Mouse (Mus musculus) right cerebral cortex, postnatal 14 days (tissue): ENCODE data around the gene Ier3.
A peak's percentile ranks its signal among the peaks of the same experiment; 100 is the strongest.

Experiments used
- DNase-seq: peaks from one replicate; pipeline ENCODE4 v3.0.0; 2022

The Ier3 gene

DNA sequence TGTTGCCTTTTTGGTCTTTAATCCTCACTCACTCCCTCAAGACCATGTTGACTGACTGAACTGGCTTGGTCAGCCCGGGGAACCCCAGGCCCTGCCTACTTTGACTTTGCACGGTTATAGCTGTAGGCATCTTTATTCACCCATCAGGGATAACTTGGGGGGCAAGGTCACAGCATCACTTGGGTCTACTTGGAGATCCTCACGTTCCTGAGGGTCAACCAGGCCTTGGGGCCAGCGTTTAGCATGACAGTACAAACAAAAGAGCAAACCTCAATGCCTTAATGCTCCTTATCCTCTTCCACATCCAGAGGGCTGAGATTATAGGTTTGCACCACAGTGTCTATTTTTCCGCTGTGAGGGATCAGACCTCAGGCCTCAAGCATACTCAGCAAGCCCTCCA lies 9.2 kb upstream of the Ier3 start:
- DNase-seq: no peak

GRCm38 (mm10) chr17:35812736-35813135 lies 8.7 kb upstream of the Ier3 start:
- no peak for DNase-seq

- peak; percentile 67 for DNase-seq
Observed at GRCm38 (mm10) chr17:35813245-35813647, 8.2 kb upstream of the Ier3 start.

DNA sequence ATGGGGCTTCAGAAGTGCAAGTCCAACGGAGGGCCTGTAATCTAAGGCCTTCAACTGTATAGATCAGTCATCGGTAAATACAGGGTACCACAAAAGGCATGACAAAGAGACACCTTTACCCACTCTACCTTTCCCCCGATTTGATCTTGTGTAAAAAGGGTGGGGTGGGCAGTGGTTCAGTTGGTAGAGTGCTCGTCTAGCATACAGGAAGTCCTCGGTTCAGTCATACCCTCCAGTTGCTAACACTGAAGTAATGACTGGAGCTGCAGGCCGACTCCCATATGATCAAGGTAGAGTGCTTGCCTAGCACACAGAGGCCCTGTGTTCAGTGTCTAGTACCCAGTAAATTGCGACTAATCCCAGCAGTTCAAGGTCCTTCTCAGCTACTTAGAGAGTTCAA lies 7.8 kb upstream of the Ier3 start:
- no peak for DNase-seq

DNA sequence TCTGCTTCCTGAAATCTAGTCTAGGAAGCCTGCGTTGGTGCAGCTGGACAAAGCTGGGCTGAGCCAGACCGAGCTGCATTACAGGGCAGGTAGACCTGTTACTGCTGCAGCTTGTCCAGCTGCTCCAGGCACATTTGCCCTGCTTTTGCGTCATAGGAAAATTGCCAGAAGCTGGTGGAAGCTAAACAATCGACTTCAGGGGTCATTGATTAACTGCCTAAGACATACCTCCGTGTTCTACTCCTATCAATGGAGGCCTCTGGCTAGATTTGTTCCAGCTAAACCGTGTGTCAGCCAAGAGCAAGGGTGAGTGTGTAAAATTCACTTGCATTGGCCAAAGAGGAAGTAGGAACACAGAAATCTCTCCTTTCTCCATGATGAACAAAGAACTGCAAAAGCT lies 6.8 kb upstream of the Ier3 start:
- no peak for DNase-seq

GRCm38 (mm10) chr17:35815836-35816235 lies 5.6 kb upstream of the Ier3 start:
- DNase-seq: no peak

DNA sequence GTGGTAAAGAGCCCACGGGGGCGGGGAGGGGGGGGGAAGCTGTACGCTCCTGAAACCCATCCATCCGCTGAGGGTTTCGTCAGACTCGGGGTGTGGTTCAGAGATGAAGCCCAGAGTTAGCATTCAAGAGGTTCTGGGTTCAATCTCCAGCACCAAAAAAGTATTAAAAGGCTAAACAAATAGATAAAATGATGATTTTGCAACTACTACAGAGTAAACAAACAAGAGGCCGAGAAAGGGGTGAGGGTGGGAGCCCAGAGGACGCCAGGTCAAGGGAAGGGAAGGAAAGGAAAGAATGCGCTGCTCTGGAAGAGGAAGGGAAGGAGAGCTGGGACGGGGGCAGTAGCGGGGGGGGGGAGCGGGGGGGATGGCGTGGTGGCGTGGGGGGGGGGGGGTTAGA lies 4.8 kb upstream of the Ier3 start:
- no peak for DNase-seq

- no peak for DNase-seq
Observed at GRCm38 (mm10) chr17:35817226-35817625, 4.3 kb upstream of the Ier3 start.

GRCm38 (mm10) chr17:35820111-35820510 lies 1.4 kb upstream of the Ier3 start:
- no peak for DNase-seq

GRCm38 (mm10) chr17:35822564-35822963 lies 1.1 kb downstream of the Ier3 start:
- DNase-seq: no peak

- peak; percentile 78 for DNase-seq
Observed at GRCm38 (mm10) chr17:35822964-35823937, 1.8 kb downstream of the Ier3 start, which contains the start of gene Flot1. TSS of gene Flot1 (plus strand) at chr17:35823230.

DNA sequence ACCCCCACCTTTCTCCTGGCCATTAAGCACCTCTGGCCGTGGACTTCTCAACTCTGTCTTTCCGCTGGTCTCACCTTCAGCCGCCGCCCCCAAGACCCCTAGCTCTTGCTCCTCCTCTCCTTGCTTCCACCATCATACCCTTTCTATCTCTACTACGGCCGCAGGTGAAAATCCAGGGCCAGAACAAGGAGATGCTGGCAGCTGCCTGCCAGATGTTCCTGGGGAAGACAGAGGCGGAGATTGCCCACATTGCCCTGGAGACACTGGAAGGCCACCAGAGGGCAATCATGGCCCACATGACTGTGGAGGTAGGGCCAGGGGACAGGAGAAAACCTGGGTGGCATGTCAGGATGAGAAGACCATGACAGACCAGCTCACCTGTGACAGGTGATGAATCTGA lies 2.9 kb downstream of the Ier3 start:
- DNase-seq: no peak

GRCm38 (mm10) chr17:35825109-35825850 lies 3.8 kb downstream of the Ier3 start:
- DNase-seq: no peak

- DNase-seq: peak; percentile 87
Observed at GRCm38 (mm10) chr17:35829737-35830136, 8.3 kb downstream of the Ier3 start.

GRCm38 (mm10) chr17:35832400-35833238 lies 11.1 kb downstream of the Ier3 start:
- no peak for DNase-seq

GRCm38 (mm10) chr17:35833239-35833751 lies 11.8 kb downstream of the Ier3 start:
- no peak for DNase-seq

DNA sequence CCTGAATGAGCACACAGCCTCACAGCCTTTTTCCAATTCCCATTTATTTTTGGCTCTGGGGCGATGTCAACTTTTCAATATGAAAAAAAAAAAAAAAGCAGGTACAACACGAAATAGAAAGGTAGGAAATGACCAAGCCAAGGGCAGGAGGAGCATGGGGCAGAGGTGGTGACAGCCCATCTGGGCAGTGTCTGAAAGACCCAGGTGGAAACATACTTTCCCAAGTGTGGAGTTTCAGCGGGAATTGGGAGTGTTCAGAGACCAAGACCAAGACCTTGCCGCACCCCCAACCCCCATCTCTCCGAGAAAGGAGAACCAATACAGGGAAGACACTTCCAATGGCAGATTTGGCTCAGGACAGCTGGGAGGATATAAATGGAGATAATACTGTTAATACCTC lies 12.4 kb downstream of the Ier3 start:
- no peak for DNase-seq

- DNase-seq: no peak
Observed at GRCm38 (mm10) chr17:35834696-35835422, 13.4 kb downstream of the Ier3 start.

DNA sequence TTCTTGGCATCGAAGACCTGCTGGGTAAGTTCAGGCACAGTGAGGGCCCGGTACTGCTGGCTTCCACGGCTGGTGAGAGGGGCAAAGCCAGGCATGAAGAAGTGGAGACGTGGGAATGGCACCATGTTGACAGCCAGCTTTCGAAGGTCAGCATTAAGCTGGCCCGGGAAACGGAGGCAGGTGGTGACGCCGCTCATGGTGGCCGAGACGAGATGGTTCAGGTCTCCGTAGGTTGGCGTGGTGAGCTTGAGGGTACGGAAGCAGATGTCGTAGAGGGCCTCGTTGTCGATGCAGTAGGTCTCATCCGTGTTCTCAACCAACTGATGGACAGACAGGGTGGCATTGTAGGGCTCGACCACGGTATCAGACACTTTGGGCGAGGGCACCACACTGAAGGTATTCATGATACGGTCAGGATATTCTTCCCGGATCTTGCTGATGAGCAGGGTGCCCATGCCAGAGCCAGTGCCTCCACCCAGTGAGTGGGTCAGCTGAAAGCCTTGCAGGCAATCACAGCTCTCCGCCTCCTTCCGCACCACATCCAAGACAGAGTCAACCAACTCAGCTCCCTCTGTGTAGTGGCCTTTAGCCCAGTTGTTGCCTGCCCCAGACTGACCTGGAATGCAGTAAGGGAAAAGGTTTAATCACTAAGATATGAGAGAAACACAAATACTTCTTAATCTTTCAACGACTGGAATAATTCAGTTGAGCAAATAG lies 14.1 kb downstream of the Ier3 start:
- no peak for DNase-seq

DNA sequence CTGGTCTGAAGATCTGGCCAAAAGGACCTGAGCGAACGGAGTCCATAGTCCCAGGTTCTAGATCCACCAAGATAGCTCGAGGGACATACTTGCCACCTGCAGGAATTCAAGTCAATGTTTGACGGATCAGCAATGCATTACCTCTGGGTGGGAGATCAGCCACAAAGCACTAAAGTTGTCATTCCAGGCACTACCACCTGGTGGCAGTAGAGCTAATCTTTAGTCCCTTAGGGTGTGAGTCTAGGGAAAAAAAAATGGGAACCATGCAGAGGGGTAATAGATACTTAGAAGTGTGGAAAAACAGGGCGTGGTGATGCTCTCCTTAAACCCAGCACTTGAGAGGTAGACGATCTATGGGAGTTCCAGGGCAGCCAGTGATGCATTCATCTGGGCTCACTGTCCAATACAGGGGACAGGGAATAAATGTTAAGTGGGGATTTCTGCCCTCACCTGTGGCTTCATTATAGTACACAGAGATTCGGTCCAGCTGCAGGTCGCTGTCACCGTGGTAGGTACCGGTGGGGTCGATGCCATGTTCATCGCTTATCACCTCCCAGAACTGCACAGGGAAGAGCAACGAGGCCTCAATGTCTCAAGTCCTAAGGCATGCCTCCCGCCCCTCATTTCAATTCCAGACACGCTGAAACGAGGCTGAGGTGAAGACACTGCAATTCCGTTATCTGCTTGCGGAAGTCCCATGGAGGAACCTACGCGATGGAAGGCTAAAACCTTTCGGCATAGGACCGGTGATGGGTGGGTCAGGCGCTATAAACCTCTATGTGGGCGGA lies 14.9 kb downstream of the Ier3 start:
- peak; percentile 90 for DNase-seq
